Mouse (Mus musculus) adrenal gland, postnatal 25 days (tissue): ENCODE measurements at regions not wholly inside any gene's neighbourhood (a gene's known extent, or its start where the extent isn't known, plus 50 kb on each side); places are given as distances from the start of the nearest gene placed in this dataset.
A peak's percentile ranks its signal among the peaks of the same experiment; 100 is the strongest.

Experiments
- DNase-seq: peaks from one replicate; pipeline ENCODE4 v3.0.0; 2021; ENCODE audit warnings: mixed read lengths

GRCm38 (mm10) chr8:8484546-8484945 is 176.5 kb downstream of the Efnb2 start:
- DNase-seq: no peak

DNA sequence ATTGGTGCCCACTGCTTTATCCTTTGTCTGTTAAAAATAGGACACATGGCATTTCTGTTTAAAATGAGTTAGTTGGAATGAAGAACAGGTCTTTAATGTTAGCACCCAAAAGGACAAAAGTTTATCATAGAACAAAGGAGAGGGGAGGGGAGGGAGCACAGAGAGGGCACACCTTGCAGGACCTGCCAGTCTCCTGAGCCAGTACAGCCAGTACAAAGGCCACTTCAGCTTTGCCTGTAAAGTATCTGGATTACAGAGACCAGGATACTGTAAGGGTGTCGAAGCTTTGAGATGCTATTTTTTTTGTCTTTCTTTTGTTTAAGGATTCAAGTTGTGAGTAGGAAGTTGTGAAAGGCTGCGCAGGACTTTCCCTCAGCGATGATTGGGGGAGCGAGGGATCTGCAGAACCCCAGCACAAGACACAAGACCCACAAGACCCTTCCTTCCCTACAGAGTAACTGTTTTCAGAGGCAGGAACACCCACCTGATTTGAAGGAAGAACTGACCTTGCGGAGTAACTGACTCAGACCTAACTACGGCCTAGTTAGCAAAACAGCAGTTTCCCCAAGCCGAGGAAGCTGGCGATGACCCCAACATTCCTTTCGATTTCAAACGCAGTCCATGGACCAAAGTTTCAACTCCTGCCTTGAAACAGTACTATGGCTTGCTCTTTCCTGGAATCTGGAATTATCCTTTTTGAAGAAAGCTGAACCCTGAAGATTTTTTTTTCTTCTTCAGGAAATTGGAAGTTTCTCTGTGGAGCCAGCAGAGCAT is 178.1 kb downstream of the Efnb2 start:
- DNase-seq: no peak

DNA sequence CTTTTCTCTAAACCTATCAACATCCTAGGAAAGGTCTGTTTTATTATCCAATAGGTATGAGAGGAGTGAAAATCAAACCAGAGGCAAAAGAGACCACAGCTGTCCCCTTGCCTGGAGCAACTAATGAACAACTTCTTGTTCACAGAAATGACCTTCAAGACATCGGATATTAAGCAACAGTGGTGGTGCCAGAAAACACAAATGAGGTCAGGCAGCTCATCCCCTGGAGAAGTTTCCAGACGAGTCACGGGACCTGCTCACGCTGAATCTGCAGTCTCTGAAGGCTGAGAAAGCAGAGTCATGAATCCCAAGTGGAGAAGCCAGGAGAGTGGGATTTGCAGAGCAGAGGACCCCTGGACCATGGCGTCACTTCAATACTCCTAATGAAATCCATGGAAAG is 183.6 kb downstream of the Efnb2 start:
- no peak for DNase-seq

GRCm38 (mm10) chr8:8468552-8468951 is 192.5 kb downstream of the Efnb2 start:
- DNase-seq: no peak

DNA sequence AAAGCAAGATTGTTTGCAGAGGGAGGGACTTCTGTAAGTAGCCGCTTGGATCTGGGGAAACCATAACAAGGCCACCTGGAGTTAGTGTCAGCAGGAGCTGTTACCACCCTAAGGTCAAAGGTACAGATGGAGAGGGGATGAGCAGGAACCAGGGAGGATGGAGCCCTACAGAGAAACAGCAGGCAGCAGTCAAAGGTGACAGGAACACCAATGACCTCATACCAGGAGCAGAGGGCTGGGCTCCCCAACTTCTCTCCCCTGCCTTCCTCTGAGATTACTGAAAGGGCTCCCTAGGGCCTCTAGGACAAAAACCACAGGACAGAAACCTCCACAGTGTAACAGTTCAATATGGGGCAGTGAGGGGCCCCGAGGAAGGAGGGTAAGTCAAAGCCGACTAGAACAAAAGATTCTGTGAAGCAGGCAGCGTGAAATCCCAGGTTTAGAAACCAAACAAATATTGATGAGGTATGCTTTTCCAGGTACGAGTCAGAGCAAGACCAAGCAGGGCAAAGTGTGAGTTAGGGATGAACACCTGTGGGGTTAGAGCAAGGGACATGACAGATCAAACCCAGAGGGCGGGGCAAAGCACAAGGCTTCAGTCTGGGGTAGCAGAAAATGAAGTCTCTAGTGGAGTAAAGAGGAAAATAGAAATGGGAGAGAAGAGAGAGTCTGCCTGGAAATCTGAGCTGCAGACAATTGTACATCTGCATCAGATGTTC is 194.4 kb downstream of the Efnb2 start:
- DNase-seq: no peak

- DNase-seq: no peak
Observed at GRCm38 (mm10) chr8:8462455-8462854, 198.6 kb downstream of the Efnb2 start.

- DNase-seq: no peak
Observed at GRCm38 (mm10) chr8:8457536-8457935, 203.5 kb downstream of the Efnb2 start.

DNA sequence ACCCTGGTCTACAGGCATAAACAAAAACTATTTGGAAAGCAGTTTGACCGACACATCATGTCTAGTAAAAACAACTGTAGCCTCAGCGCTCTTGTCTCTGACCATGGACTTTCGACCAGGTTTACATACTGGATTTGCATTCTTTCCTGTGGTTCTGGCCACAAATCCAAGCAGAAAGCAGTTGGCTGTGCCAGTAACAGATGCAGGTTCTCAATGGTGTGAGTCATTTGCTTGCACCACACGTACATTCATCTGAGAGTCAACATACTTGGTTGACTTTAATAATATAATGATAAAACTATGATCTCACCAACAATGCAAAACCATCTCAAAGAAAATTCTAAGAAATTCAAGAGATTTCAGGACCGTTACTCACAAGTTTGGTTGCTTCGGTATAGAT is 207.1 kb downstream of the Efnb2 start:
- no peak for DNase-seq

- DNase-seq: no peak
Observed at GRCm38 (mm10) chr8:8452226-8452625, 208.8 kb downstream of the Efnb2 start.

- DNase-seq: no peak
Observed at GRCm38 (mm10) chr8:8448911-8449310, 212.1 kb downstream of the Efnb2 start.

GRCm38 (mm10) chr8:8441568-8441967 is 219.5 kb downstream of the Efnb2 start:
- no peak for DNase-seq

GRCm38 (mm10) chr8:8440903-8441302 is 220.1 kb downstream of the Efnb2 start:
- no peak for DNase-seq

- DNase-seq: no peak
Observed at GRCm38 (mm10) chr8:8426201-8426600, 234.8 kb downstream of the Efnb2 start.

GRCm38 (mm10) chr8:8423443-8423842 is 237.6 kb downstream of the Efnb2 start:
- no peak for DNase-seq

DNA sequence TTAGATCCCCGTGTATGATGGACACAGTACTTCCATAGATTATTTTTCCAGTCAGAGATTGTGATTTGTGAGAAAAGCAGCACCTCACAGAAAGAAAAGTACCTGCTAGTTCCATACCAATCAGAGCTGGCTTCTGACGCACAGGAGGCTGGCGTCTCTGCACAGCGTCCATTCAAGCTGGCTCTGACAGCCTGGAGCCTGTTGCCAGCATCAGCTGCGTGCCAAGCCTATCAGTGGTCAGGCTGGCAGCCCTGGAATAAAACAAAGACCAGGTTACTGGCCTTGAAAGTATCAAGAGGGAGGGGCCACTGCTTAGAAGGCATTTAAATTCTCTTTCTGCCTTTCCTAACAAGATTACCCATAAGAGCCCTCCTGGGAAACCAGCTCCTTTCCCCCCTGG is 239.3 kb downstream of the Efnb2 start:
- DNase-seq: peak; percentile 5

GRCm38 (mm10) chr8:8419360-8420330 is 241.4 kb downstream of the Efnb2 start:
- DNase-seq: no peak

DNA sequence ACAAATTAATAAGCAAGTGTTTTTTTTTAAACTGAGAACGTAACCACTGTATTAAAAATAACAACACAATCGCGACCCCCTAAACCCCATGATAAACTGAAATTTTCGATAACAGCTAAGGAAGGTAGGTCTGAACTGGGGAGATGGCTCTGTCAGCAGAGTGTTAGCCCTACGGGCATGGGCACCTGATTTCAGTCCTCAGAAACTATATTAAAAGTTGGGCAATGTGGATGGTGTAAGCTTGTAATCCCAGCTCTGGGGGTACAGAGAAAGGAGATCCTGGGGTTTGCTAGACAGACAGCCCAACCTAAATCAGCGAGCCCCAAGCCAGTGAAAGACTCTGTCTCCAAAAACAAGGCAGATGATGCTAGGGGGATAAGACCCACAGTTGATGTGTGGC is 242.1 kb downstream of the Efnb2 start:
- DNase-seq: no peak

GRCm38 (mm10) chr8:8418525-8418924 is 242.5 kb downstream of the Efnb2 start:
- DNase-seq: no peak

- DNase-seq: no peak
Observed at GRCm38 (mm10) chr8:8416092-8416701, 244.8 kb downstream of the Efnb2 start.

- DNase-seq: no peak
Observed at GRCm38 (mm10) chr8:8407357-8407756, 253.7 kb downstream of the Efnb2 start.

GRCm38 (mm10) chr8:8403410-8403809 is 257.6 kb downstream of the Efnb2 start:
- no peak for DNase-seq

GRCm38 (mm10) chr8:8392303-8392702 is 268.7 kb downstream of the Efnb2 start:
- no peak for DNase-seq
